Mouse (Mus musculus) limb, embryonic 11.5 days (tissue): ENCODE data around the gene Hcn3. TPM values are rescaled to one million over a fixed set of nuclear protein-coding genes. Genes with fewer than 3 reads are reported as not detected.

Experiments
- ATAC-seq: fragments of 200-750 bp; cut with Nextera tagmentation; 2 replicates; pipeline ENCODE4 v1.8.0; 2017; ENCODE audit warnings: low read depth; ENCODE audit not compliant: insufficient number of reproducible peaks, low FRiP score, low TSS enrichment
- DNase-seq: peaks from one replicate; pipeline ENCODE4 v3.0.0-alpha.2; 2015; ENCODE audit warnings: low spot score
- H3K27ac ChIP-seq: fragments of 300-500 bp; sonication (generic); replicated peaks from 2 replicates; pipeline ENCODE4 v1.5.1; 2014; ENCODE audit warnings: low read depth, mild to moderate bottlenecking, low read length
- H3K27me3 ChIP-seq: fragments of 300-500 bp; sonication (generic); 2 replicates; pipeline ENCODE4 v1.6.1; 2014; ENCODE audit warnings: mild to moderate bottlenecking, low read length, mixed read lengths; ENCODE audit not compliant: control insufficient read depth, insufficient read depth
- H3K36me3 ChIP-seq: fragments of 300-500 bp; sonication (generic); 2 replicates; pipeline ENCODE4 v1.6.1; 2014; ENCODE audit warnings: mild to moderate bottlenecking, low read length, moderate library complexity, mixed read lengths; ENCODE audit not compliant: control insufficient read depth, insufficient read depth
- H3K4me1 ChIP-seq: fragments of 300-500 bp; sonication (generic); 2 replicates; pipeline ENCODE4 v1.6.1; 2014; ENCODE audit warnings: low read length, mixed read lengths; ENCODE audit not compliant: control insufficient read depth, insufficient read depth
- H3K4me2 ChIP-seq: fragments of 300-500 bp; sonication (generic); 2 replicates; pipeline ENCODE4 v1.6.1; 2014; ENCODE audit warnings: low read depth, mild to moderate bottlenecking, moderate library complexity; ENCODE audit not compliant: severe bottlenecking
- H3K4me3 ChIP-seq: fragments of 300-500 bp; sonication (generic); 2 replicates; pipeline ENCODE4 v1.5.1; 2014; ENCODE audit warnings: low read depth, low read length
- H3K9ac ChIP-seq: fragments of 300-500 bp; sonication (generic); 2 replicates; pipeline ENCODE4 v1.6.1; 2014; ENCODE audit warnings: mild to moderate bottlenecking, low read length
- H3K9me3 ChIP-seq: fragments of 300-500 bp; sonication (generic); 2 replicates; pipeline ENCODE4 v1.6.1; 2016; ENCODE audit warnings: low read length; ENCODE audit not compliant: control insufficient read depth
- WGBS: fragments of 180-500 bp; shearing (Covaris S2); extraction: QIAGEN DNeasy Blood & Tissue Kit; methylation state at CpG from one replicate; pipeline ENCODE4 v1.1.7; 2014; 5-methylcytosine and 5-hydroxymethylcytosine counted together
- polyA plus RNA-seq: library from polyadenylated mRNA; unstranded; fragments of >200 nt; fragmentation: Nextera tagmentation; extraction: Ambion mirVana; gene quantifications from 2 replicates; pipeline ENCODE4 v1.2.1, GENCODE M21; 2014

The Hcn3 gene
- polyA plus RNA-seq, 1 experiment from 2014 or later, result 1.0 TPM

GRCm38 (mm10) chr3:89131816-89132215 is 28.2 kb downstream of the Hcn3 start:
- no peak for DNase-seq
- ATAC-seq, result no peak
- no peak overlapping the region for H3K27ac ChIP-seq
- H3K4me3 ChIP-seq, result no peak overlapping the region
- no peak overlapping the region for H3K9ac ChIP-seq
- H3K27me3 ChIP-seq, result no peaks in the 10 kb centered on the region
- WGBS, result 47% methylated on average over 4 of the region's 4 CpGs
- no peaks in the 10 kb centered on the region for H3K9me3 ChIP-seq
- H3K36me3 ChIP-seq, result no peaks in the 10 kb centered on the region
- H3K4me1 ChIP-seq, result no peaks in the 10 kb centered on the region
- H3K4me2 ChIP-seq, result peak overlapping the region; percentile 45; the same call in 1 of the 2 replicates

- H3K4me1 ChIP-seq, result no peaks in the 10 kb centered on the region
- DNase-seq (no peak), ATAC-seq (no peak)
- H3K36me3 ChIP-seq, result no peaks in the 10 kb centered on the region
- no peak overlapping the region for H3K4me3 ChIP-seq
- H3K4me2 ChIP-seq, result no peak overlapping the region
- no peak overlapping the region for H3K27ac ChIP-seq
- no peak overlapping the region for H3K9ac ChIP-seq
- H3K27me3 ChIP-seq, result no peaks in the 10 kb centered on the region
- H3K9me3 ChIP-seq, result no peaks in the 10 kb centered on the region
- WGBS, result 86% methylated on average over 3 of the region's 3 CpGs
These were observed 30.1 kb downstream of the Hcn3 start for GRCm38 (mm10) chr3:89129908-89130307.

GRCm38 (mm10) chr3:89125981-89126380 is 34.0 kb downstream of the Hcn3 start:
- 94% methylated on average over 3 of the region's 3 CpGs for WGBS

GRCm38 (mm10) chr3:89124241-89124640 is 35.8 kb downstream of the Hcn3 start:
- no peak for ATAC-seq
- 88% methylated on average over 3 of the region's 3 CpGs for WGBS

More at GRCm38 (mm10) chr3:89125981-89126380, 34.0 kb downstream of the Hcn3 start:
- no peaks in the 10 kb centered on the region for H3K27me3 ChIP-seq
- no peak overlapping the region for H3K9ac ChIP-seq
- no peak overlapping the region for H3K27ac ChIP-seq
- H3K4me1 ChIP-seq, result no peaks in the 10 kb centered on the region
- DNase-seq, result no peak
- no peak overlapping the region for H3K4me2 ChIP-seq
- no peak for ATAC-seq
- no peaks in the 10 kb centered on the region for H3K36me3 ChIP-seq
- no peak overlapping the region for H3K4me3 ChIP-seq
- no peaks in the 10 kb centered on the region for H3K9me3 ChIP-seq

GRCm38 (mm10) chr3:89123313-89123712 is 36.7 kb downstream of the Hcn3 start:
- Histone ChIP-seq H3K4me2 (no peak overlapping the region), H3K9me3 (no peaks in the 10 kb centered on the region), H3K36me3 (no peaks in the 10 kb centered on the region), H3K27me3 (no peaks in the 10 kb centered on the region), H3K27ac (no peak overlapping the region), H3K9ac (no peak overlapping the region), H3K4me3 (no peak overlapping the region), H3K4me1 (no peaks in the 10 kb centered on the region)
- DNase-seq (no peak), ATAC-seq (no peak)
- WGBS, result 83% methylated on average over 2 of the region's 2 CpGs

More at GRCm38 (mm10) chr3:89124241-89124640, 35.8 kb downstream of the Hcn3 start:
- H3K4me2 ChIP-seq, result no peak overlapping the region
- H3K9me3 ChIP-seq, result no peaks in the 10 kb centered on the region
- H3K4me3 ChIP-seq, result no peak overlapping the region
- no peak overlapping the region for H3K27ac ChIP-seq
- no peaks in the 10 kb centered on the region for H3K27me3 ChIP-seq
- H3K9ac ChIP-seq, result no peak overlapping the region
- no peaks in the 10 kb centered on the region for H3K4me1 ChIP-seq
- DNase-seq, result no peak
- no peaks in the 10 kb centered on the region for H3K36me3 ChIP-seq

- H3K9me3 ChIP-seq, result no peaks in the 10 kb centered on the region
- no peaks in the 10 kb centered on the region for H3K4me1 ChIP-seq
- no peak overlapping the region for H3K27ac ChIP-seq
- DNase-seq (no peak), ATAC-seq (no peak)
- no peak overlapping the region for H3K4me3 ChIP-seq
- H3K4me2 ChIP-seq, result no peak overlapping the region
- 3% methylated on average over 2 of the region's 2 CpGs for WGBS
- H3K9ac ChIP-seq, result no peak overlapping the region
- no peaks in the 10 kb centered on the region for H3K27me3 ChIP-seq
- no peaks in the 10 kb centered on the region for H3K36me3 ChIP-seq
These were observed 44.5 kb downstream of the Hcn3 start for GRCm38 (mm10) chr3:89115522-89115921.

- Histone ChIP-seq H3K4me1 (no peaks in the 10 kb centered on the region), H3K4me3 (no peak overlapping the region), H3K36me3 (no peaks in the 10 kb centered on the region), H3K27ac (no peak overlapping the region), H3K27me3 (no peaks in the 10 kb centered on the region), H3K4me2 (no peak overlapping the region), H3K9ac (no peak overlapping the region), H3K9me3 (no peaks in the 10 kb centered on the region)
- no peak for ATAC-seq
- WGBS, result 89% methylated on average over 4 of the region's 4 CpGs
- DNase-seq, result no peak
These were observed 46.9 kb downstream of the Hcn3 start for GRCm38 (mm10) chr3:89113058-89113457.

- Histone ChIP-seq H3K27ac (no peak overlapping the region), H3K4me2 (no peak overlapping the region), H3K27me3 (no peaks in the 10 kb centered on the region), H3K4me3 (no peak overlapping the region), H3K9ac (no peak overlapping the region), H3K9me3 (no peaks in the 10 kb centered on the region), H3K4me1 (no peaks in the 10 kb centered on the region), H3K36me3 (no peaks in the 10 kb centered on the region)
- WGBS, result 64% methylated on average over 1 of the region's 1 CpGs
- DNase-seq, result no peak
- ATAC-seq, result no peak
These were observed 51.9 kb downstream of the Hcn3 start for GRCm38 (mm10) chr3:89108146-89108545.

- ATAC-seq, result no peak
These were observed 52.5 kb downstream of the Hcn3 start for GRCm38 (mm10) chr3:89107545-89107944.

More at GRCm38 (mm10) chr3:89107545-89107944, 52.5 kb downstream of the Hcn3 start:
- Histone ChIP-seq H3K27ac (no peak overlapping the region), H3K27me3 (no peaks in the 10 kb centered on the region), H3K9me3 (no peaks in the 10 kb centered on the region), H3K9ac (no peak overlapping the region), H3K36me3 (no peaks in the 10 kb centered on the region), H3K4me2 (no peak overlapping the region), H3K4me1 (0 out of 2 replicates have a peak, but pooled peaks cover 4% of the 10 kb centered on the region), H3K4me3 (no peak overlapping the region)
- 66% methylated on average over 3 of the region's 3 CpGs for WGBS
- no peak for DNase-seq
